Mouse (Mus musculus): ENCODE results near the gene Mtrf1l.

The Mtrf1l gene

DNA sequence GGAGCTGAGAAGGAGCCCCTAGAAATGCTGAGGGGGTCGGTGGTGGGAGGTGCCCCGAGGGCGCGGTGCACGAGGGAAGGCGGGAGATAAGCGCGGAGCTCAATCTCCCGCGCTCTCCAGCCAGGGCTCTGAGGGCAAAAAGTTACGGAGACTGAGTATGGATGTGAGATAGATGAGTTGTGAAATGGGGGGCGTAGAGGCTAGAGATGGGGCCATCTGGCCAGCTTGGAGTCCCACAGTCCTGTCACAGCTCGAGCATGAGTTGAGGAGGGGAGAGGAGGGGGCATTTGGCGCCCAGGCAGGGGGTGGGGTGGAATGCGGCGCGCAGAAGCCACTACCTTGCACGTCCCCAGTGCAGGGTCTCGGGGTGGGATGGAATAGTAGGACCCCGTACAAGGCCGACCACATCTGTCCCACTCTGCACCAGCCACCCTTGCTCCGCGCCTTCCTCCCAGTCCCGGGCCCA is 19.0 kb downstream of the Mtrf1l start:
- no peak for DNase-seq (ENCODE audit: low spot score)

DNA sequence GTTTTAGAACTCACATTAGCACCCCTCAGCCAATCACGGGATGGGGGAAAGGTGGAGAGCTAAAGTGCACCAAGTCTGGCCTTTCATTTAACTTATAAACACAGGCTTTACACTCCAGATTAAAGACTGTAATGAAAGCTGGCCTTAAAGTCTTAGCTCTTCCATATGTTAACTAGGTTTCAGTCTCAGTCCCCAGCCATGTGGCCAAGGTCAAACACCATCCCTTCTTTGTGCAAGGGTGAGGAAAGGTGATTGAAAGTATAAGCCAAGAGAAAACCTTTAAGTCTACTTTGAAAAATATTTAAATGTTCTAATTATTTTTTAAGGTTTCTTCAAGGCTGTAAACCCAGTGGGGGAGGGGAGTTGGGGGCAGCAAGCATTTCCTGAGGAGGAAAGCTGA is 20.0 kb downstream of the Mtrf1l start:
- no peak for DNase-seq (ENCODE audit: low spot score)

DNA sequence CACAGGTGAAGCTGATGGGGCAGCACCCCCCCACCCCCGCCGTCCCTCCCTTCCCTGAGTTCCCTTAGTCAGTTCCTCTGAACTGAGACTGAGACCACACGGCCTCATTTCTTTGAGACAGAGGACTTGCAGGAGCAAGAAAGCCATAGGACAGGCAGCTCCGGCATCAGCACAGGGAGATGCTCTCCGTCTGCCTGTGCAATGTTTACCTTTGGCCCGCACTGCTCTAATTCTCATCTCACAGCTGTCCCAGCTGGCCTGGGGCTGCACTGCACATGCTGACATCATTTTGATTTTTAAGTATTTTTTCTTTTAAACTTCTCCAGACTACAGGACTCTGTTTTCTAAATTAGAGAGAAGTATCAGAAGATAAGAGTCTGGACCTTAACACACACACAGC is 20.8 kb downstream of the Mtrf1l start:
- no peak for DNase-seq (ENCODE audit: low spot score)

DNA sequence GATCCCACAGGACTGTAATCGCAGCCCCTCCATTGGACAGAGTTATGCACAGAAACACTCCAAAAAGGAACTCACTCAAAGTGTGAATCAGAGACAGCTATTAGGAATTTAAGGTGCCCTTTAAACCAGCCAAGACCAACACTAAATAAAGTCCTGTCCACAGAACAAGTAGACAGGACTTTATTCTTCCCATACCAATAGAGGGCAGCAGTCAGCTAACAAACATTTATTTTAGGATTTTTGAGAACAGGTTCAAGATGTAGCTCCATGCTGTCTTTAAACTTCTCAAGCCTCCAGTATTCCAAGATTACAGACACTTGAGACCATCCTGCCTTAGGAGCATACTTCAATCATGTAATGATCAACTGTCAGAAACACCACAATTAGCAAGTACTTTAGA is 23.2 kb downstream of the Mtrf1l start:
- DNase-seq (ENCODE audit: low spot score) = no peak

DNA sequence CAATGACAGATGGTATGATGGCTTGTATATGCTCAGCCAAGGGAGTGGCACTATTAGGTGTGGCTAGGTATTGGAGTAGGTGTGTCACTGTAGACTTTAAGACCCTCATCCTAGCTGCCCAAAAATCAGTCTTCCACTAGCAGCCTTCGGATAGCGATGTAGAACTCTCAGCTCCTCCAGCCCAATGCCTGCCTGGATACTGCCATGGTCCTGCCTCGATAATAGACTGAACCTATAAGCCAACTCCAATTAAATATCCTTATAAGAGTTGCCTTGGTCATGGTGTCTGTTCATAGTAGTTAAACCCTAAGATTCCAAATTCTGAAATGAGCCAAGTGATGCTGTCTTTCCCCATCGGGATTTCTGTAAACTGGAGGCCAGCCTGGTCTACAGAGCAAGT is 25.6 kb downstream of the Mtrf1l start:
- DNase-seq (ENCODE audit: low spot score) = no peak

DNA sequence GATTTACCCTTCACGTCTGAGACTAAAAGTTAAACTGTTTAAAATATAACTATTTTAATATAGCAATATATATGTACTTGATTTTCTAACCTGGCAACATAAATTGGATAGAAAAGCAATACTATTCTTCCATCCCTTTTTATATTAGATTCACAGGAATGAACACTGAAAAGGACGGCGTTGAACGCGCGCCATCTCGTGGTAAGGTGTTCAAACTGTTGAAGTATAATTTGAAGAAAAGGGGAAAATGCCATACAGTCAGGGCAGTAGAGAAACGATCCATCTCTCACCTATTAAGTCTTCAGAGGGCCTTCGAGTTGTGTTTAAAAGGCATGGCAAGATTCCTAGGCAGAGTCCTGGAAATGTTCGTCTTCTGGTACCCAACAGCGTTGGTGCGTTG is 33.1 kb downstream of the Mtrf1l start:
- DNase-seq (ENCODE audit: low spot score) = no peak

DNA sequence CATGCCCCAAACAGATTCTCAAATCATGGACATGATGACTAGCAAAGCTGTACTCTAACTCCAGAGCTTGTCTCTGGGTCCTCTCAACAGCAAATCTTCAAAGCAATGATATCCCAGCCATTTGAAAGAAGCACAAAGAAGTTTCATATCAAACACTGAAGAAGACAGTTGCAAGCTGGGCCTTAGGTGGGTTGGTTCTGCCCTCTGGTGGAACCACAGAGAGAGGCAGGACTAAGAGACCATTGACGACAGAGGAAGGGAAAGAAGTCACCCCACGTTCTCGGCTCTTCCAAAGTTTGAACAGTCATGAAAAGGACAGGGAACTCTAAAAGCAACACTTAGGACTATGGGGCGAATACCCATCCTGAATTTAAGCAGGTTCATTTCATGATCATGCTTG is 36.8 kb downstream of the Mtrf1l start:
- no peak for DNase-seq (ENCODE audit: low spot score)

Measured in ovary, adult 18-20 months (tissue).